Mouse (Mus musculus): ENCODE results near the gene Sik2. TPM values are rescaled to one million over a fixed set of nuclear protein-coding genes. Genes with fewer than 3 reads are reported as not detected.

Sik2 gene
- polyA plus RNA-seq, 1 experiment from 2014 or later = 17.7 TPM

- no peak overlapping the region for H3K9ac ChIP-seq
- no peaks in the 10 kb centered on the region for H3K9me3 ChIP-seq (replicated peaks)
- H3K4me2 ChIP-seq (replicated peaks) = no peak overlapping the region
- H3K36me3 ChIP-seq = peaks cover 75% of the 10 kb centered on the region
- H3K4me1 ChIP-seq = no peaks in the 10 kb centered on the region
- no peak overlapping the region for H3K27ac ChIP-seq
- H3K4me3 ChIP-seq = no peak overlapping the region
- no peaks in the 10 kb centered on the region for H3K27me3 ChIP-seq
- no peak for ATAC-seq (ENCODE audit: low FRiP score)
- 86% methylated on average over 6 of the region's 6 CpGs for WGBS
Observed at GRCm38 (mm10) chr9:50874031-50874430, 134.8 kb downstream of the Sik2 start.

- H3K27ac ChIP-seq = no peak overlapping the region
- peaks cover 78% of the 10 kb centered on the region for H3K36me3 ChIP-seq
- no peaks in the 10 kb centered on the region for H3K27me3 ChIP-seq
- no peak overlapping the region for H3K9ac ChIP-seq
- ATAC-seq (ENCODE audit: low FRiP score) = no peak
- no peaks in the 10 kb centered on the region for H3K4me1 ChIP-seq
- 96% methylated on average over 9 of the region's 9 CpGs for WGBS
- H3K4me3 ChIP-seq = no peak overlapping the region
- H3K4me2 ChIP-seq (replicated peaks) = no peak overlapping the region
- H3K9me3 ChIP-seq (replicated peaks) = no peaks in the 10 kb centered on the region
Observed at GRCm38 (mm10) chr9:50873210-50873609, 135.7 kb downstream of the Sik2 start.

- no peak for ATAC-seq (ENCODE audit: low FRiP score)
- no peaks in the 10 kb centered on the region for H3K4me1 ChIP-seq
- WGBS = 88% methylated on average over 2 of the region's 2 CpGs
- H3K36me3 ChIP-seq = peaks cover 78% of the 10 kb centered on the region
- H3K9me3 ChIP-seq (replicated peaks) = no peaks in the 10 kb centered on the region
- H3K27me3 ChIP-seq = no peaks in the 10 kb centered on the region
- no peak overlapping the region for H3K4me3 ChIP-seq
- H3K27ac ChIP-seq = no peak overlapping the region
- H3K9ac ChIP-seq = no peak overlapping the region
- H3K4me2 ChIP-seq (replicated peaks) = no peak overlapping the region
Observed at GRCm38 (mm10) chr9:50868182-50868581, 140.7 kb downstream of the Sik2 start.

- Histone ChIP-seq H3K36me3 (peaks cover 83% of the 10 kb centered on the region), H3K27me3 (no peaks in the 10 kb centered on the region), H3K4me2 (replicated peaks) (no peak overlapping the region), H3K4me3 (no peak overlapping the region), H3K9me3 (replicated peaks) (no peaks in the 10 kb centered on the region), H3K27ac (no peak overlapping the region), H3K4me1 (no peaks in the 10 kb centered on the region), H3K9ac (no peak overlapping the region)
- ATAC-seq (ENCODE audit: low FRiP score) = no peak
- 94% methylated on average over 6 of the region's 6 CpGs for WGBS
Observed at GRCm38 (mm10) chr9:50867015-50867414, 141.9 kb downstream of the Sik2 start.

- ATAC-seq (ENCODE audit: low FRiP score) = no peak
- Histone ChIP-seq H3K9ac (no peak overlapping the region), H3K27ac (no peak overlapping the region), H3K4me1 (no peaks in the 10 kb centered on the region), H3K36me3 (peaks cover 90% of the 10 kb centered on the region), H3K4me3 (no peak overlapping the region), H3K4me2 (replicated peaks) (no peak overlapping the region), H3K27me3 (no peaks in the 10 kb centered on the region), H3K9me3 (replicated peaks) (no peaks in the 10 kb centered on the region)
- 91% methylated on average over 8 of the region's 8 CpGs for WGBS
Observed at GRCm38 (mm10) chr9:50865803-50866202, 143.1 kb downstream of the Sik2 start.

- Histone ChIP-seq H3K4me1 (no peaks in the 10 kb centered on the region), H3K4me3 (no peak overlapping the region), H3K27me3 (no peaks in the 10 kb centered on the region), H3K27ac (no peak overlapping the region), H3K9me3 (replicated peaks) (no peaks in the 10 kb centered on the region), H3K4me2 (replicated peaks) (no peak overlapping the region), H3K36me3 (peaks cover 90% of the 10 kb centered on the region), H3K9ac (no peak overlapping the region)
- 94% methylated on average over 5 of the region's 5 CpGs for WGBS
- no peak for ATAC-seq (ENCODE audit: low FRiP score)
Observed at GRCm38 (mm10) chr9:50864877-50865276, 144.0 kb downstream of the Sik2 start.

GRCm38 (mm10) chr9:50863824-50864223, 145.0 kb downstream of the Sik2 start:
- Histone ChIP-seq H3K9ac (no peak overlapping the region), H3K9me3 (replicated peaks) (no peaks in the 10 kb centered on the region), H3K4me3 (no peak overlapping the region), H3K36me3 (peaks cover 90% of the 10 kb centered on the region), H3K4me1 (no peaks in the 10 kb centered on the region), H3K4me2 (replicated peaks) (no peak overlapping the region), H3K27ac (no peak overlapping the region), H3K27me3 (no peaks in the 10 kb centered on the region)
- ATAC-seq (ENCODE audit: low FRiP score) = no peak
- WGBS = 94% methylated on average over 4 of the region's 4 CpGs

- no peak overlapping the region for H3K27ac ChIP-seq
- H3K4me2 ChIP-seq (replicated peaks) = no peak overlapping the region
- no peaks in the 10 kb centered on the region for H3K9me3 ChIP-seq (replicated peaks)
- H3K27me3 ChIP-seq = no peaks in the 10 kb centered on the region
- H3K4me1 ChIP-seq = peaks cover 10% of the 10 kb centered on the region
- WGBS = 95% methylated on average over 18 of the region's 18 CpGs
- H3K4me3 ChIP-seq = no peak overlapping the region
- no peak overlapping the region for H3K9ac ChIP-seq
- peaks cover 64% of the 10 kb centered on the region for H3K36me3 ChIP-seq
- no peak for ATAC-seq (ENCODE audit: low FRiP score)
Observed at GRCm38 (mm10) chr9:50861119-50861839, 147.6 kb downstream of the Sik2 start.

GRCm38 (mm10) chr9:50858681-50859080, 150.2 kb downstream of the Sik2 start:
- peaks cover 43% of the 10 kb centered on the region for H3K36me3 ChIP-seq
- no peak overlapping the region for H3K4me3 ChIP-seq
- ATAC-seq (ENCODE audit: low FRiP score) = no peak
- no peak overlapping the region for H3K4me2 ChIP-seq (replicated peaks)
- no peak overlapping the region for H3K9ac ChIP-seq
- no peaks in the 10 kb centered on the region for H3K27me3 ChIP-seq
- 90% methylated on average over 6 of the region's 6 CpGs for WGBS
- peaks cover 15% of the 10 kb centered on the region for H3K4me1 ChIP-seq
- H3K9me3 ChIP-seq (replicated peaks) = no peaks in the 10 kb centered on the region
- H3K27ac ChIP-seq = no peak overlapping the region

- peak overlapping the region; percentile 83 for H3K9ac ChIP-seq
- peak overlapping the region; percentile 65 for H3K27ac ChIP-seq
- H3K36me3 ChIP-seq = peaks cover 30% of the 10 kb centered on the region
- H3K4me2 ChIP-seq (replicated peaks) = peak overlapping the region; percentile 64
- H3K27me3 ChIP-seq = no peaks in the 10 kb centered on the region
- peaks cover 18% of the 10 kb centered on the region for H3K4me1 ChIP-seq
- peak; percentile 81 for ATAC-seq (ENCODE audit: low FRiP score)
- H3K9me3 ChIP-seq (replicated peaks) = no peaks in the 10 kb centered on the region
- 0% methylated on average over 46 of the region's 46 CpGs for WGBS
- H3K4me3 ChIP-seq = peak overlapping the region; percentile 71
Observed at GRCm38 (mm10) chr9:50857082-50857641, 151.7 kb downstream of the Sik2 start.

GRCm38 (mm10) chr9:50856341-50857081, 152.4 kb downstream of the Sik2 start:
- H3K27ac ChIP-seq = peak overlapping the region; percentile 65
- ATAC-seq (ENCODE audit: low FRiP score) = peak; percentile 94
- WGBS = under 1% methylated on average over 37 of the region's 45 CpGs

GRCm38 (mm10) chr9:50855780-50856179, 153.1 kb downstream of the Sik2 start:
- Histone ChIP-seq H3K9ac (no peak overlapping the region), H3K4me1 (peaks cover 18% of the 10 kb centered on the region), H3K27ac (peak overlapping the region; percentile 65; the same call in 1 of the 2 replicates), H3K27me3 (no peaks in the 10 kb centered on the region), H3K36me3 (peaks cover 16% of the 10 kb centered on the region), H3K4me2 (replicated peaks) (peak overlapping the region; percentile 64), H3K9me3 (replicated peaks) (no peaks in the 10 kb centered on the region), H3K4me3 (no peak overlapping the region)
- 69% methylated on average over 5 of the region's 5 CpGs for WGBS
- ATAC-seq (ENCODE audit: low FRiP score) = no peak

More at GRCm38 (mm10) chr9:50856341-50857081, 152.4 kb downstream of the Sik2 start:
- H3K9ac ChIP-seq = peak overlapping the region; percentile 83
- H3K4me2 ChIP-seq (replicated peaks) = peak overlapping the region; percentile 64
- H3K27me3 ChIP-seq = no peaks in the 10 kb centered on the region
- H3K36me3 ChIP-seq = peaks cover 23% of the 10 kb centered on the region
- peaks cover 18% of the 10 kb centered on the region for H3K4me1 ChIP-seq
- H3K9me3 ChIP-seq (replicated peaks) = no peaks in the 10 kb centered on the region
- H3K4me3 ChIP-seq = peak overlapping the region; percentile 71
